Mouse (Mus musculus): ENCODE results near the gene Psma7. TPM values are rescaled to one million over a fixed set of nuclear protein-coding genes. Genes with fewer than 3 reads are reported as not detected.
A peak's percentile ranks its signal among the peaks of the same experiment; 100 is the strongest.

Psma7 gene
- polyA plus RNA-seq, 1 experiment from 2014 or later: 856 TPM

DNA sequence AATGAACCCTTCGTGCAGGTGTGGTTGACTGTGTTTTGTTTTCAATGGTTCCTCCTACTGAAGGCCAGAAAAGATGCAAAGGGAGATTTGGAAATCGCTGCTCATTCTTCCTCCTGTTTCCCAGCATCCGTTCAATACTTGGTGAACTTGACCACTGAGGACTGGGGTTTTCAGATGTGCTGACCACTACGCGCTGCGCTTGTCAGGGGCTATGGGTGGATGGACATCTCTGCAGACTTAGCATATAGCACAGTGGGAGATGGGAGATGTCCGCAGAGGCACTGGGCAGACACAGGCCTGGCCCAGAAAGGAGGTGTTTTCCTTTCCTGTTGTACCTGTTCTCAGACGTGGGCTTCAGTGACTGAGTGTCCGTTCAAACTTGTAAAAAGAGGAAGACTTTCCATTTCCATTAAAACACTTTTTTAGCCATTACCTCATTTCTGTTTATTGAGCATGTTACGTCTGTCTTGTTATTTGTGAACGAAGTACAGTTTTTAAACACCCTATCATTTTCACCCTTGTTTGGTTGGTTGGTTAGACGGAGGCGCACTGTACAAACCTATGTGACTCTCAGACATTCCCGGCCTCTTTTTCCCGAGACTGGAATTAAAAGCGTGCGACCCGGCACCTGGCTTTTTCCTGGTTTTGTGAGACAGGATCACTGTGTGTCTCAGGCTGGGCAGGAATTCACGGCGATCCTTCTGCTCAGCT lies 27.7 kb upstream of the Psma7 start:
- peak overlapping the region; percentile 90 for H3K27ac ChIP-seq
- peaks cover 45% of the 10 kb centered on the region for H3K36me3 ChIP-seq (replicated peaks)
- H3K4me1 ChIP-seq: peaks cover 22% of the 10 kb centered on the region
- no peak for DNase-seq (ENCODE audit: extremely low spot score, low spot score)
- H3K9me3 ChIP-seq: peaks cover 8% of the 10 kb centered on the region
- peak overlapping the region; percentile 81 for H3K4me3 ChIP-seq
- 37% methylated on average over 20 of the region's 20 CpGs for WGBS
- no peaks in the 10 kb centered on the region for H3K27me3 ChIP-seq (ENCODE audit: poor library complexity, severe bottlenecking)

DNA sequence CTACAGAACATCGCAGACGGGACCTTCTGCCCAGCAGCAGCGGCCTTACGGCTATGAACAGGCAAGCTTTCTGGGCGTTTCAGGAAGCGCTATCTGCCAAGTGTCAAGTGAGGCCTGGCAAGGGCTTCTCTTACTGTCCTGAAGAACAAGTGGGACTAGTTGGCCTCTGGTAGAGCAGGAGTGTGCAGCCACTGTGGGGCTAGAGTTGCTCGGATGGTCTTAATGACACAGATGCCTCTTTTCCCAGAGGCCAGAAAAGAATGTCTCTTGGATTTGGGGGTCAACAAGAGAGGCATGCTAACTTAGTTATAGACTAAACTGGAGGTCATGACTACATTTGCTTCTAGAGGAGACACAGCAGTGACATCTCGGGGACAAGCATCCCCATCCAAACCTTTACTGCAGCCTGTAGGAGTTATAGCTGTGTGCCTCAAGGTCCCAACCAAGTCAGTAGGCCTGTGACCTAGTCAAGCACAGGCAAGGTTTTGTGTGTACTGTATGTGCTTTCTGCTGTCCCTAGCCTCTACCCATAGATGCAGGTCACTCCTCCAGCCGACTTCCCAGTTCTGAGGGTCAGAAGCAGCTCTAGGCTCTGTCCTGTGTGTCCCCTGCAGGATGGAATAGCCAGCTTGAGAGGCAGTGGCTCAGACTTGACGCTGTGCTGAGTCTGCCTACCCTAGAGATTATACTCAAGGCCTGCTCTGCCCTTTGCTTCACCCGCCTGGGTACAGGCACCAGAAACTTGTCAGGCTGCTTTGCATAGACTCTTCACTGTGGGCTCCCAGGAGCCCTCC lies 21.3 kb upstream of the Psma7 start:
- Histone ChIP-seq H3K4me3 (no peak overlapping the region), H3K27me3 (ENCODE audit: poor library complexity, severe bottlenecking) (no peaks in the 10 kb centered on the region), H3K36me3 (replicated peaks) (peaks cover 89% of the 10 kb centered on the region), H3K9me3 (peaks cover 18% of the 10 kb centered on the region), H3K4me1 (no peaks in the 10 kb centered on the region), H3K27ac (no peak overlapping the region)
- 96% methylated on average over 11 of the region's 11 CpGs for WGBS
- no peak for DNase-seq (ENCODE audit: extremely low spot score, low spot score)

- Histone ChIP-seq H3K27ac (no peak overlapping the region), H3K36me3 (replicated peaks) (peaks cover 66% of the 10 kb centered on the region), H3K4me3 (no peak overlapping the region), H3K9me3 (no peaks in the 10 kb centered on the region), H3K27me3 (ENCODE audit: poor library complexity, severe bottlenecking) (no peaks in the 10 kb centered on the region), H3K4me1 (peaks cover 9% of the 10 kb centered on the region; the same call in 1 of the 2 replicates)
- WGBS: 97% methylated on average over 9 of the region's 9 CpGs
- no peak for DNase-seq (ENCODE audit: extremely low spot score, low spot score)
These were observed 10.8 kb upstream of the Psma7 start for GRCm38 (mm10) chr2:180053001-180053400.

- H3K36me3 ChIP-seq (replicated peaks): peaks cover 66% of the 10 kb centered on the region
- peaks cover 9% of the 10 kb centered on the region; the same call in 1 of the 2 replicates for H3K4me1 ChIP-seq
- DNase-seq (ENCODE audit: extremely low spot score, low spot score): no peak
- WGBS: 90% methylated on average over 14 of the region's 14 CpGs
- H3K9me3 ChIP-seq: no peaks in the 10 kb centered on the region
- no peak overlapping the region for H3K4me3 ChIP-seq
- no peak overlapping the region for H3K27ac ChIP-seq
- H3K27me3 ChIP-seq (ENCODE audit: poor library complexity, severe bottlenecking): no peaks in the 10 kb centered on the region
These were observed 9.9 kb upstream of the Psma7 start for GRCm38 (mm10) chr2:180051986-180052733.

GRCm38 (mm10) chr2:180050986-180051385 lies 8.8 kb upstream of the Psma7 start:
- Histone ChIP-seq H3K27me3 (ENCODE audit: poor library complexity, severe bottlenecking) (no peaks in the 10 kb centered on the region), H3K4me1 (peaks cover 9% of the 10 kb centered on the region; the same call in 1 of the 2 replicates), H3K27ac (no peak overlapping the region), H3K9me3 (no peaks in the 10 kb centered on the region), H3K4me3 (no peak overlapping the region), H3K36me3 (replicated peaks) (peaks cover 66% of the 10 kb centered on the region)
- WGBS: 21% methylated on average over 5 of the region's 5 CpGs
- DNase-seq (ENCODE audit: extremely low spot score, low spot score): peak; percentile 85

GRCm38 (mm10) chr2:180047980-180048635 lies 5.9 kb upstream of the Psma7 start:
- H3K27me3 ChIP-seq (ENCODE audit: poor library complexity, severe bottlenecking): no peaks in the 10 kb centered on the region

DNA sequence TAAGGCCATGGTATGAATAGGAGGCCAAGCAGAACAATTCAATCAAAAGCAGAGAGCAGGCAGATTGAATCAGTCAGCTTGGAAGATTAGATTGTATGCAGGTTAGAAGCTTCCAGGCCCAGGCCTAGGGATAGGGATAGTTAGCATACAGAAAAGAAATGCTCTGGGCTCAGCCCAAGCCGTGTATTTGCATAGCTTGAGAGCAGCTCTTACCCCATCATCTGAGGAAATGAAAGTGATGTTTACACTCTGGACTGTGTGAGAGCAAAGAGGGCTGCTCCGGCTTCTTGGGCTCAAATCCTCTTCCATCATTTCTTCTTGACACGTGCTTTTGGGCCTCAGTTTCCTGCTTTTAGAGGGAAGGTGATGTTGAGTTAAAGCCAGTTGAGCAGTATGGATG lies 5.3 kb upstream of the Psma7 start:
- Histone ChIP-seq H3K4me3 (no peak overlapping the region), H3K9me3 (no peaks in the 10 kb centered on the region), H3K4me1 (peaks cover 33% of the 10 kb centered on the region), H3K36me3 (replicated peaks) (peaks cover 38% of the 10 kb centered on the region), H3K27ac (no peak overlapping the region), H3K27me3 (ENCODE audit: poor library complexity, severe bottlenecking) (no peaks in the 10 kb centered on the region)
- 93% methylated on average over 3 of the region's 3 CpGs for WGBS
- DNase-seq (ENCODE audit: extremely low spot score, low spot score): no peak

More at GRCm38 (mm10) chr2:180047980-180048635, 5.9 kb upstream of the Psma7 start:
- 92% methylated on average over 18 of the region's 18 CpGs for WGBS
- DNase-seq (ENCODE audit: extremely low spot score, low spot score): no peak
- Histone ChIP-seq H3K36me3 (replicated peaks) (peaks cover 43% of the 10 kb centered on the region), H3K9me3 (no peaks in the 10 kb centered on the region), H3K27ac (no peak overlapping the region), H3K4me1 (peaks cover 32% of the 10 kb centered on the region), H3K4me3 (no peak overlapping the region)

DNA sequence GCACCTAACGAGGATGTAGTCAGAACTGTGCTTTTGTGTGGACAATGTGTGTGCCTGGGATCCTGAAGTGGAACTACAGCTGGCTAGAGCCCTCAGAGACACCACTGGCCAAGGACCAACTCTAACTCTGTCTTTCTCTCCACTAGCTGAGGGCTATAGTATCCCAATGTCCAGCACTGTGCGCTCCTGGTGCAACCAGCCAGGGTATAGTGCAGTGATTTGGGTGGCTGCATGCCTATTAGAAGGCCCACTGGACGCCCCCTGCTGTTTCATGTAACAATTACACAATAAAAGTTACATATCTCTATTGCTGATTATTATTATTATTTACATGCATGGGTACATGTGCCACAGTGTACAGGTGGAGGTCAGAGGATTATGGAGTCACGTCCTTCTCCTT lies 3.0 kb upstream of the Psma7 start:
- no peak overlapping the region for H3K4me3 ChIP-seq
- H3K27me3 ChIP-seq (ENCODE audit: poor library complexity, severe bottlenecking): no peaks in the 10 kb centered on the region
- no peak overlapping the region for H3K27ac ChIP-seq
- no peak for DNase-seq (ENCODE audit: extremely low spot score, low spot score)
- peaks cover 40% of the 10 kb centered on the region for H3K4me1 ChIP-seq
- H3K36me3 ChIP-seq (replicated peaks): peaks cover 38% of the 10 kb centered on the region
- H3K9me3 ChIP-seq: no peaks in the 10 kb centered on the region
- 60% methylated on average over 4 of the region's 4 CpGs for WGBS

DNA sequence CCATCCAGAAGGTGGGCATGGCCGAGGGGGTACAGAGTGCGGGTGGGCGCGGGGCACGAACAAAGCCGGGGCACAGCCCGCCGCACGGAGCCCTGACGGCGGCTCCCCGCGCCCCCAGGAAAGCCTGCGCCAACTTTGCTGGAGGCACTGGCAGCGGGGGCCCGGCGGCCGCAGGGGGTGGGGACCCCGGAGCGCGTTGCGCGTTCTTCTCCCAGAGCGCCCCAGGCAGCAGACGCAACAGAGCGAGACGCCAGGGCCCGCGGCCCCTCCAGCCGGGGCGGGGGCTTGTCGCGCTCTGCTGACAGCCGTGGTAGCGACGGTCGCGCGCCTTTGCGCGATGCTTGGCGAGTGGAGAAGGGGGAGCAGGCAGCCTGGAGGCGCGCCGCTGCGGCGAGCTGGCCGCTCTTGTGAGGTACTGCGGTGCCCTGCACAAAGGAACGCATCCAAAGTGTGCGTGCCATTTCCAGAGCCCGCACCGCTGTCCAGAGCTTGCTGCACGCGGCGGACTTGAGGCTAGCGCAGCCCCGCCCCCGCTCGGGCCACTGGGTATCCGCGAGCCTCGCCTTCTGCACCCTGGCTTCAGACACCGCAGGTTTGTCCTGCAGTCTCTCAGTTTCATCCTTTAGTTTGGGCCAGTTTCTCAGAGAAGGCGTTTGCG lies 754 bp upstream of the Psma7 start:
- DNase-seq (ENCODE audit: extremely low spot score, low spot score): peak; percentile 70
- H3K27me3 ChIP-seq (ENCODE audit: poor library complexity, severe bottlenecking): no peaks in the 10 kb centered on the region
- peaks cover 48% of the 10 kb centered on the region for H3K4me1 ChIP-seq
- no peaks in the 10 kb centered on the region for H3K9me3 ChIP-seq
- H3K27ac ChIP-seq: peak overlapping the region; percentile 98
- under 1% methylated on average over 65 of the region's 66 CpGs for WGBS
- peaks cover 50% of the 10 kb centered on the region for H3K36me3 ChIP-seq (replicated peaks)
- peak overlapping the region; percentile 100 for H3K4me3 ChIP-seq

DNA sequence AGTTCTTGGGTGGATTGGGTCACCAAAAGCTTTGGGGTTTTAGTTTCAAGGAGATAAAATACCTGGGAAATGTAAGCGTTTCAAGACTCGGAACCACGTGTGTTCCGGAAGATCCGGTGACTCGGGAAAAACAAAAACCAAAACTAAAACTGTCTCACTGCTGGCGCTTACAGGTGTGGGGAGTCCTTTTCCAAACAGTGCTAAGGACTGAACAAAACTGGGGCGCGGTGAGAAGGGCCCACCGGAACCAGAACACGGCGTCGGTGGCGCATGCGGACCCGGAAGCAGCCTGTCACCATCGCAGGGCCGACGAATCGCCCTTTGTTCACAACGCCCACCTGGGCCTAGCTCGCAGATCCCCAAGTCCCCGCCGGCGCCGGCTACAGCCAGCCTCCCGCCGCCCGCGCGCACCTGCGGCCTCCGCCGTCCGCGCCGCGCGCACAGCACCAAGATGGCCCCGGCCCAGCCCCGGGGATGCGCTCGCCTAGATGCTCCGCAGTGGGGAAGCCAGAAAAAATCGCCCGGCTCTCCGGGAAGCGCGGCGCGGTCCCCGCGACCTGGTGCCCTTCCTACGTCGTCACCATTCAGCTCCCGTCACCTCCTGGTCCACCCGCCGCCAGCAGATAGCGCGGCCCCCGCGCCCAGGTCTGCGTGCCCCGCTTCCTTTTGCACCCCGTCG lies 517 bp downstream of the Psma7 start:
- peak; percentile 57 for DNase-seq (ENCODE audit: extremely low spot score, low spot score)
- Histone ChIP-seq H3K27me3 (ENCODE audit: poor library complexity, severe bottlenecking) (no peaks in the 10 kb centered on the region), H3K36me3 (replicated peaks) (peaks cover 50% of the 10 kb centered on the region), H3K4me3 (peak overlapping the region; percentile 100), H3K9me3 (no peaks in the 10 kb centered on the region), H3K27ac (peak overlapping the region; percentile 98), H3K4me1 (peaks cover 48% of the 10 kb centered on the region)
- WGBS: under 1% methylated on average over 66 of the region's 66 CpGs

DNA sequence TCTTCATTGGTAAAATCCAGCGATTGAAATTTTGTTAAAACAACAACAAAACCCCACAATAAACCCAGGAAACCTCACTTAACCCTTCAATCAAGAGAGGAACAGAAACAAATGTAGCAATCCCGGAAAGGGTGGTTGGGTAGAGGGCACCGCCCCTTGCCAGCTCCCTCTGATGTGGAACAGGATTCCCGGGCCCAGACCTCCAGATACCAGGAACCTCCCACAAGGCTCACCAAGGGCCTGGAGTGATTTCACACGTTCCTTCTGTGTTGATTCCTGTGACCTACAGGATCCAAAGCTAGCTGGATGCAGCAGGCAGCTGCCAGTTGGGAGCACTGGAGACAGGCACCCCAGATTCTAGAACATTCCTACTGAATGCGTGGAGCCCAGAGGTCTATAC lies 1.8 kb downstream of the Psma7 start:
- no peak overlapping the region for H3K27ac ChIP-seq
- H3K9me3 ChIP-seq: no peaks in the 10 kb centered on the region
- H3K4me1 ChIP-seq: peaks cover 48% of the 10 kb centered on the region
- H3K36me3 ChIP-seq (replicated peaks): peaks cover 54% of the 10 kb centered on the region
- 75% methylated on average over 6 of the region's 6 CpGs for WGBS
- H3K4me3 ChIP-seq: peak overlapping the region; percentile 100
- no peak for DNase-seq (ENCODE audit: extremely low spot score, low spot score)
- no peaks in the 10 kb centered on the region for H3K27me3 ChIP-seq (ENCODE audit: poor library complexity, severe bottlenecking)

Measured in forebrain, embryonic 10.5 days (tissue).